Mouse (Mus musculus) heart, embryonic 10.5 days (tissue): ENCODE data around the gene Kmt2d. TPM values are rescaled to one million over a fixed set of nuclear protein-coding genes. Genes with fewer than 3 reads are reported as not detected.
A peak's percentile ranks its signal among the peaks of the same experiment; 100 is the strongest.

Experiments
- DNase-seq: peaks from one replicate; pipeline ENCODE4 v3.0.0-alpha.2; 2017; ENCODE audit warnings: low spot score
- H3K27ac ChIP-seq: fragments of 300-500 bp; sonication (generic); 2 replicates; pipeline ENCODE4 v1.5.1; 2016; ENCODE audit warnings: mild to moderate bottlenecking
- H3K27me3 ChIP-seq: fragments of 300-500 bp; sonication (generic); 2 replicates; pipeline ENCODE4 v1.6.1; 2016; ENCODE audit warnings: mild to moderate bottlenecking; ENCODE audit not compliant: poor library complexity, insufficient read depth, severe bottlenecking
- H3K36me3 ChIP-seq: fragments of 300-500 bp; sonication (generic); 2 replicates; pipeline ENCODE4 v1.6.1; 2016; ENCODE audit warnings: mild to moderate bottlenecking, moderate library complexity
- H3K4me1 ChIP-seq: fragments of 300-500 bp; sonication (generic); 2 replicates; pipeline ENCODE4 v1.6.1; 2016; ENCODE audit warnings: mild to moderate bottlenecking
- H3K4me3 ChIP-seq: fragments of 300-500 bp; sonication (generic); 2 replicates; pipeline ENCODE4 v1.5.1; 2016; ENCODE audit warnings: mild to moderate bottlenecking, moderate library complexity
- H3K9me3 ChIP-seq: fragments of 300-500 bp; sonication (generic); 2 replicates; pipeline ENCODE4 v1.6.1; 2016; ENCODE audit warnings: mild to moderate bottlenecking, moderate library complexity
- WGBS: fragments of 180-500 bp; shearing (Covaris S2); methylation state at CpG from one replicate; pipeline ENCODE4 v1.1.7; 2016; 5-methylcytosine and 5-hydroxymethylcytosine counted together
- polyA plus RNA-seq: library from polyadenylated mRNA; unstranded; fragments of >200 nt; fragmentation: Nextera tagmentation; extraction: Ambion mirVana; gene quantifications from 2 replicates; pipeline ENCODE4 v1.2.1, GENCODE M21; 2016

The Kmt2d gene
- polyA plus RNA-seq, 1 experiment from 2014 or later = 12.0 TPM

DNA sequence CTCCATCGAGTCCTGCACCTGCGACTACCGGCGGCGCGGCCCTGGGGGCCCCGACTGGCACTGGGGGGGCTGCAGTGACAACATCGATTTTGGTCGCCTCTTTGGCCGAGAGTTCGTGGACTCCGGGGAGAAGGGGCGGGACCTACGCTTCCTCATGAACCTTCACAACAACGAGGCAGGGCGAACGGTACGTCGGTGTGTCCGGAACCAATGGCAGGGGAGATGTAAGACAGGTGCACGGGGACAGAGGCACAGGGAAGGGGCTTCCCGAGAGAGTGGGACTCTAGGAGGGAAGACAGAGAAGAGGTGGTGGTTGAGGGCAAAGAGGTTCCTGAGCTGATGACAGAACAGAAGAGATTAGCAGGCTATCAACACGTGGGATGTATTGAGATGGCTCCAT lies 79.2 kb downstream of the Kmt2d start:
- 2% methylated on average over 23 of the region's 23 CpGs for WGBS
- Histone ChIP-seq H3K36me3 (no peaks in the 10 kb centered on the region), H3K9me3 (no peaks in the 10 kb centered on the region), H3K4me3 (peak overlapping the region; percentile 39), H3K4me1 (peaks cover 45% of the 10 kb centered on the region), H3K27ac (no peak overlapping the region), H3K27me3 (peaks cover 100% of the 10 kb centered on the region)
- no peak for DNase-seq

DNA sequence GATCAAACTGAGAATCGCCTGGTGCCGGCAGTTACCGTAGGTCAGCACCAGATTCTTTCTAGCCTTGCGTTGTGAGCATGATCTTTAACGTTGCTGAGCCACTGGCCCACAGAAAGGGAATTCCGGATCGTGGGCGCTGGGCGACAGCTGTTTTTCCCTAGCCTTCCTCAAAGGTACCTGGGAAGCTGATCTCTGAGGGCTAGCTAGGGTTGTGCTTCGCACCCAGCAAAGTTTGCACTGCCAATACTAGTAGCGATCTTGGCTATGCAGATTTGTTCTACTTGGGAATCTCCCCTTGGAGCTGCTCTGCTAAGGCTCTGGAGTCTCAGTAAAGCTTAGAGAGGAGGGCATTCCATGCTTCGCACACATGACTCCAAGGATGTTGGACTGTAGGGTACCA lies 79.8 kb downstream of the Kmt2d start:
- H3K27me3 ChIP-seq = peaks cover 100% of the 10 kb centered on the region
- H3K27ac ChIP-seq = no peak overlapping the region
- H3K36me3 ChIP-seq = no peaks in the 10 kb centered on the region
- WGBS = 1% methylated on average over 12 of the region's 12 CpGs
- H3K4me1 ChIP-seq = peaks cover 40% of the 10 kb centered on the region
- no peak for DNase-seq
- peak overlapping the region; percentile 39 for H3K4me3 ChIP-seq
- no peaks in the 10 kb centered on the region for H3K9me3 ChIP-seq

- H3K27ac ChIP-seq = no peak overlapping the region
- no peak for DNase-seq
- peak overlapping the region; percentile 39 for H3K4me3 ChIP-seq
- peaks cover 100% of the 10 kb centered on the region for H3K27me3 ChIP-seq
- H3K9me3 ChIP-seq = no peaks in the 10 kb centered on the region
- WGBS = under 1% methylated on average over 23 of the region's 23 CpGs
- peaks cover 39% of the 10 kb centered on the region for H3K4me1 ChIP-seq
- H3K36me3 ChIP-seq = no peaks in the 10 kb centered on the region
Measured at GRCm38 (mm10) chr15:98790761-98791160, 80.2 kb downstream of the Kmt2d start.

DNA sequence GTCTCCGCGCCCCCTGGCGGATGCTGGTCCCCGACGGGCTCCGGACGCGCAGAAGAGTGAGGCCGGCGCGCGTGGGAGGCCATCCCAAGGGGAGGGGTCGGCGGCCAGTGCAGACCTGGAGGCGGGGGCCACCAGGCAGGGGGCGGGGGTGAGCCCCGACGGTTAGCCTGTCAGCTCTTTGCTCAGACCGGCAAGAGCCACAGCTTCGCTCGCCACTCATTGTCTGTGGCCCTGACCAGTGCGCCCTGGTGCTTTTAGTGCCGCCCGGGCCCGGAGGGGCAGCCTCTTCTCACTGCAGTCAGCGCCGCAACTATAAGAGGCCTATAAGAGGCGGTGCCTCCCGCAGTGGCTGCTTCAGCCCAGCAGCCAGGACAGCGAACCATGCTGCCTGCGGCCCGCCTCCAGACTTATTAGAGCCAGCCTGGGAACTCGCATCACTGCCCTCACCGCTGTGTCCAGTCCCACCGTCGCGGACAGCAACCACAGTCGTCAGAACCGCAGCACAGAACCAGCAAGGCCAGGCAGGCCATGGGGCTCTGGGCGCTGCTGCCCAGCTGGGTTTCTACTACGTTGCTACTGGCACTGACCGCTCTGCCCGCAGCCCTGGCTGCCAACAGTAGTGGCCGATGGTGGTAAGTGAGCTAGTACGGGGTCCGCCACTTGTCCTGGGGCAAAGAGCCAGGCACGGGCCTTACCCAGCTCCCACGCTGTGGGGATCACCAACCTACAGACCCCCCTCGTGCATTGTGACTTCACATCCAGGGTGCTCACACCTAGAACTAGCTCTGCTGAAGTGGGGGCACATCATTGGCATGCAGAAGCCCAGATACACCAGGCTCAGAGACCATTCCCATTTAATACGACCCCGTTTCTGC lies 81.1 kb downstream of the Kmt2d start, which contains the start of gene Wnt1:
Wnt1 (plus strand) TSS at position 197 of the 875 bp plus-strand sequence.
- peaks cover 100% of the 10 kb centered on the region for H3K27me3 ChIP-seq
- H3K36me3 ChIP-seq = no peaks in the 10 kb centered on the region
- WGBS = 4% methylated on average over 51 of the region's 51 CpGs
- no peak within 1 kb of the TSS for H3K27ac ChIP-seq
- H3K4me3 ChIP-seq = peak within 1 kb of the TSS; percentile 39
- peaks cover 39% of the 10 kb centered on the region for H3K4me1 ChIP-seq
- H3K9me3 ChIP-seq = no peaks in the 10 kb centered on the region
- no peak for DNase-seq

GRCm38 (mm10) chr15:98788972-98789660 lies 81.9 kb downstream of the Kmt2d start:
- DNase-seq = no peak
- H3K27me3 ChIP-seq = peaks cover 98% of the 10 kb centered on the region
- peak overlapping the region; percentile 36 for H3K4me3 ChIP-seq
- no peaks in the 10 kb centered on the region for H3K9me3 ChIP-seq
- no peaks in the 10 kb centered on the region for H3K36me3 ChIP-seq
- H3K4me1 ChIP-seq = peaks cover 39% of the 10 kb centered on the region
- WGBS = 11% methylated on average over 24 of the region's 24 CpGs
- no peak overlapping the region for H3K27ac ChIP-seq

- no peak overlapping the region for H3K4me3 ChIP-seq
- peaks cover 34% of the 10 kb centered on the region for H3K4me1 ChIP-seq
- no peaks in the 10 kb centered on the region for H3K9me3 ChIP-seq
- H3K27me3 ChIP-seq = peaks cover 90% of the 10 kb centered on the region
- no peak overlapping the region for H3K27ac ChIP-seq
- WGBS = 31% methylated on average over 4 of the region's 4 CpGs
- H3K36me3 ChIP-seq = no peaks in the 10 kb centered on the region
- no peak for DNase-seq
Measured at GRCm38 (mm10) chr15:98787930-98788329, 83.1 kb downstream of the Kmt2d start.

GRCm38 (mm10) chr15:98785744-98786143 lies 85.3 kb downstream of the Kmt2d start:
- WGBS = 27% methylated on average over 7 of the region's 7 CpGs
- Histone ChIP-seq H3K27ac (no peak overlapping the region), H3K9me3 (no peaks in the 10 kb centered on the region), H3K36me3 (no peaks in the 10 kb centered on the region), H3K4me3 (no peak overlapping the region), H3K4me1 (peaks cover 13% of the 10 kb centered on the region), H3K27me3 (peaks cover 90% of the 10 kb centered on the region)
- DNase-seq = no peak

Other genes starting within 250 kb of the Kmt2d start
- gene Cacnb3, start 240.4 kb downstream of the Kmt2d start, polyA plus RNA-seq = 9.9 and 23.3 TPM in 2 replicates
- gene Ddx23, start 208.3 kb downstream of the Kmt2d start, polyA plus RNA-seq = 15.6 and 17.5 TPM in 2 replicates
- 1.7 and 2.8 TPM in 2 replicates for gene Rnd1, start 193.7 kb downstream of the Kmt2d start, polyA plus RNA-seq
- gene Ccdc65, start 163.0 kb downstream of the Kmt2d start, polyA plus RNA-seq = 0.44 and 0.46 TPM in 2 replicates
- 20.5 and 40.8 TPM in 2 replicates for gene Fkbp11, start 143.0 kb downstream of the Kmt2d start, polyA plus RNA-seq
- gene Arf3, start 108.0 kb downstream of the Kmt2d start, polyA plus RNA-seq = 41.7 and 42.7 TPM in 2 replicates
- gene Wnt10b, start 93.1 kb downstream of the Kmt2d start, polyA plus RNA-seq = 0.09 TPM in 1 of 2 replicates, not detected in the other
- not detected in 2 replicates for gene Wnt1, start 81.3 kb downstream of the Kmt2d start, polyA plus RNA-seq
- 0.06 TPM in 1 of 2 replicates, not detected in the other for gene Ddn, start 61.7 kb downstream of the Kmt2d start, polyA plus RNA-seq
- gene Prkag1, start 39.7 kb downstream of the Kmt2d start, polyA plus RNA-seq = 95.0 and 97.7 TPM in 2 replicates
- gene Rhebl1, start 23.3 kb upstream of the Kmt2d start, polyA plus RNA-seq = 6.5 and 11.8 TPM in 2 replicates
- gene Dhh, start 27.3 kb upstream of the Kmt2d start, polyA plus RNA-seq = 2.9 and 3.0 TPM in 2 replicates
- 14.9 and 20.2 TPM in 2 replicates for gene Lmbr1l, start 47.0 kb upstream of the Kmt2d start, polyA plus RNA-seq
- gene Tuba1b, start 63.4 kb upstream of the Kmt2d start, polyA plus RNA-seq = 1,935 and 2,007 TPM in 2 replicates
- not detected in 2 replicates for gene Gm49450, start 82.3 kb upstream of the Kmt2d start, polyA plus RNA-seq
- 1,319 and 1,394 TPM in 2 replicates for gene Tuba1a, start 82.5 kb upstream of the Kmt2d start, polyA plus RNA-seq
- gene Tuba1c, start 158.7 kb upstream of the Kmt2d start, polyA plus RNA-seq = 172 and 183 TPM in 2 replicates
- gene Prph, start 184.0 kb upstream of the Kmt2d start, polyA plus RNA-seq = 0.36 and 1.1 TPM in 2 replicates
- gene Troap, start 203.4 kb upstream of the Kmt2d start, polyA plus RNA-seq = 35.7 TPM in 2 replicates
- 0.12 and 0.20 TPM in 2 replicates for gene C1ql4, start 216.6 kb upstream of the Kmt2d start, polyA plus RNA-seq
- gene Dnajc22, start 222.0 kb upstream of the Kmt2d start, polyA plus RNA-seq = 2.7 and 7.5 TPM in 2 replicates